Comparison of ENCODE assay signal across 10 mouse cellular contexts in the genomic region with DNA sequence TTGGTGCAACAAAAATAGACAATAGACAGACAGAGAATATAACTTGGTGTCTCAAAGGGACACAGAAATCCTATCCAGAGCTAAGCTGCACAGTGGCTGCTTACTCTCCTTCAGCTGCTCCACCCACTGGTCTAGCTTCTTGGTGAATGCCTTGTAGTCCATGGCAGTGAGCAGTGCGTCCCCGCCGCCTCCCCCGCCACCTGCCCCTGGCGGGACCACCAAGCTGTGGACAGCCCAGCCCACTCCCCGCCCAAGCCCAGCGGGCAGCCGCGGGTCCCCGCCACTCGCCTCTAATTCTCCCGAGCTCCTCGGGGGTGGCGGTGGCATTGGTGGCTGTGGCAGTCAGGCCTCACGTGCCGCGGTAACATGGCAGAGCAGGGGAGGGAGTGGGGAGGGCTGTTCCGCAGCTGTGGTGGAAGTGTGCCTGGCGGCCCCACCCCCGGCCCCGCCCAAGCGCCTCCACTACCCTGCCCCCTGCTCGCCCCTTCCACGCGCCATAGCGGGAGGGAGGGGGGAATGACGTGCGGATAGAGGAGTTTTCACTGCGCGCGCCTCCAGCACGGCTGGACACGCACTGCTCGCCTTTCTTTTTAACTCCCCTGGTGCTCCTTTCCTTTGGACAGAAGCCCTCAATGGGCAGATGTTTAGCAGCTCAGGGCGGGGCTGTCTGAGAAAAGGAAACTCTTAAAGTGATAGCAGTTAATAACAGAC. TPM values are rescaled to one million over a fixed set of nuclear protein-coding genes. Genes with fewer than 3 reads are reported as not detected.
DNase-seq lines count a peak whose midpoint lies in the region; ATAC-seq and TF ChIP-seq lines count a peak whose summit lies in the region.
"Had no signal": no experiment of that assay in that cellular context is flagged by ENCODE, and none has a peak within 500 bp of the region (broad histone marks: within the 10 kb centered on the region; RNA-seq: fewer than 3 reads in every experiment).

No protein-coding gene starts in this region.

- TF ChIP-seq CTCF in intestine, postnatal 0 days (IDR thresholded peaks at IDR 0.05; ENCODE audit: low read depth) = no peak
- no peak for TF ChIP-seq CTCF in small intestine, adult 2 months (IDR thresholded peaks at IDR 0.05; ENCODE audit: extremely low read depth, insufficient read length, insufficient replicate concordance, low read depth, low read length)

- peaks cover 13% of the 10 kb centered on the region for H3K9me3 ChIP-seq in kidney, embryonic 14.5 days (ENCODE audit: control insufficient read depth, low read length)
- H3K9me3 ChIP-seq in forebrain, embryonic 11.5 days (ENCODE audit: control insufficient read depth, low read length) = peaks cover 5% of the 10 kb centered on the region
- peaks cover 5% of the 10 kb centered on the region; the same call in 1 of the 2 replicates for H3K9me3 ChIP-seq in intestine, postnatal 0 days (ENCODE audit: control insufficient read depth)

- no peak overlapping the region for H3K4me3 ChIP-seq in kidney, embryonic 14.5 days (ENCODE audit: low read length)
- H3K4me3 ChIP-seq in forebrain, embryonic 11.5 days (ENCODE audit: low read depth, low read length) = peak overlapping the region; percentile 15
- H3K4me3 ChIP-seq in intestine, postnatal 0 days (ENCODE audit: low read depth, low read length) = peak overlapping the region; percentile 9; the same call in 1 of the 2 replicates
- peak overlapping the region; percentile 75 for H3K4me3 ChIP-seq in small intestine, adult 2 months (ENCODE audit: low read depth, low read length)

- no peak overlapping the region for H3K27ac ChIP-seq in kidney, embryonic 14.5 days (ENCODE audit: low read depth, low read length)
- no peak overlapping the region for H3K27ac ChIP-seq in forebrain, embryonic 11.5 days (ENCODE audit: low read depth, low read length)
- no peak overlapping the region for H3K27ac ChIP-seq in intestine, postnatal 0 days (ENCODE audit: low read depth, low read length)
- no peak overlapping the region for H3K27ac ChIP-seq in small intestine, adult 2 months (ENCODE audit: insufficient read depth, low read depth, low read length)

- H3K4me1 ChIP-seq in kidney, embryonic 14.5 days (ENCODE audit: control insufficient read depth, insufficient read depth, low read length) = no peaks in the 10 kb centered on the region
- H3K4me1 ChIP-seq in forebrain, embryonic 11.5 days (replicated peaks; ENCODE audit: control insufficient read depth, insufficient read depth, low read length) = no peaks in the 10 kb centered on the region
- H3K4me1 ChIP-seq in intestine, postnatal 0 days (replicated peaks; ENCODE audit: control insufficient read depth, insufficient read depth, low read length) = no peaks in the 10 kb centered on the region
- H3K4me1 ChIP-seq in small intestine, adult 2 months (ENCODE audit: control insufficient read depth, insufficient read depth, insufficient read length, low read length) = no peaks in the 10 kb centered on the region

- no peak for TF ChIP-seq POLR2A in small intestine, adult 2 months (IDR thresholded peaks at IDR 0.05; ENCODE audit: low read depth, low read length)

- H3K36me3 ChIP-seq in kidney, embryonic 14.5 days (ENCODE audit: control insufficient read depth, insufficient read depth, low read length) = no peaks in the 10 kb centered on the region
- no peaks in the 10 kb centered on the region for H3K36me3 ChIP-seq in forebrain, embryonic 11.5 days (ENCODE audit: control insufficient read depth, insufficient read depth, low read length)
- H3K36me3 ChIP-seq in intestine, postnatal 0 days (ENCODE audit: control insufficient read depth, insufficient read depth) = no peaks in the 10 kb centered on the region
- no peaks in the 10 kb centered on the region for H3K36me3 ChIP-seq in small intestine, adult 2 months (ENCODE audit: control insufficient read depth, insufficient read depth, low read length)

- intact Hi-C loops in gastrocnemius, postnatal 36 days (cut with DNase I) = no loop called here

- ATAC-seq in kidney, embryonic 14.5 days (ENCODE audit: low FRiP score, low TSS enrichment) = no peak
- peak; percentile 91 for ATAC-seq in forebrain, embryonic 11.5 days (replicated peaks; ENCODE audit: low FRiP score)
- ATAC-seq in intestine, postnatal 0 days = peak; percentile 69

- peak; percentile 28 to 46 for DNase-seq in kidney, adult 8-10 months
- peak; percentile 58 for DNase-seq in forebrain, embryonic 11.5 days (ENCODE audit: low spot score)
- DNase-seq in layer of hippocampus, adult 11-12 months (ENCODE audit: low spot score) = no peak
- DNase-seq in layer of hippocampus, postnatal 14 days (ENCODE audit: low spot score in 2 of 2) = no peak
- no peak for DNase-seq in gastrocnemius, postnatal 36 days

- H3K4me2 ChIP-seq in kidney, embryonic 14.5 days (replicated peaks; ENCODE audit: low read depth, low read length) = no peak overlapping the region
- H3K4me2 ChIP-seq in forebrain, embryonic 11.5 days (ENCODE audit: low read depth, low read length, severe bottlenecking) = peak overlapping the region; percentile 21; the same call in 1 of the 2 replicates
- peak overlapping the region; percentile 37 for H3K4me2 ChIP-seq in intestine, postnatal 0 days (replicated peaks; ENCODE audit: low read depth)

- H3K9ac ChIP-seq in kidney, embryonic 14.5 days (ENCODE audit: low read depth, low read length) = no peak overlapping the region
- peak overlapping the region; percentile 27; the same call in 1 of the 2 replicates for H3K9ac ChIP-seq in forebrain, embryonic 11.5 days (ENCODE audit: low read length)
- no peak overlapping the region for H3K9ac ChIP-seq in intestine, postnatal 0 days (ENCODE audit: low read depth, low read length)

- no peaks in the 10 kb centered on the region for H3K27me3 ChIP-seq in kidney, embryonic 14.5 days (ENCODE audit: control insufficient read depth, insufficient read depth, low read length)
- H3K27me3 ChIP-seq in forebrain, embryonic 11.5 days (ENCODE audit: control insufficient read depth, insufficient read depth, low read length) = no peaks in the 10 kb centered on the region
- H3K27me3 ChIP-seq in intestine, postnatal 0 days (replicated peaks; ENCODE audit: control insufficient read depth, insufficient read depth, low read length) = no peaks in the 10 kb centered on the region
- H3K27me3 ChIP-seq in small intestine, adult 2 months (ENCODE audit: control insufficient read depth, insufficient read depth, low read length) = no peaks in the 10 kb centered on the region

- 43% methylated on average over 30 of the region's 35 CpGs for WGBS in kidney, embryonic 14.5 days
- 34% methylated on average over 35 of the region's 35 CpGs for whole genome bisulfite sequencing in forebrain, embryonic 11.5 days
- 37% methylated on average over 35 of the region's 35 CpGs for WGBS in intestine, postnatal 0 days
- 43% methylated on average over 35 of the region's 35 CpGs for WGBS in small intestine, adult 2 months

RNA-seq across cellular contexts. Expression of a gene that starts 29.2 kb away (rescaled TPM):
- polyA plus RNA-seq in kidney, embryonic 14.5 days (2014; fragmentation: Nextera tagmentation; extraction: Ambion mirVana) = not detected in 2 replicates
- not detected in 2 replicates for polyA plus RNA-seq in forebrain, embryonic 11.5 days (2014; fragmentation: Nextera tagmentation; extraction: Ambion mirVana)
- polyA plus RNA-seq in intestine, postnatal 0 days (2015; fragmentation: Nextera tagmentation; extraction: Ambion mirVana) = not detected in 2 replicates
- polyA plus RNA-seq in small intestine, adult 2 months (2012; rRNA removed) = 0.35 TPM in 1 of 2 replicates, not detected in the other
- not detected for total RNA-seq in layer of hippocampus, postnatal 14 days (2021)
- total RNA-seq in gastrocnemius, postnatal 36 days (2021) = not detected
- total RNA-seq: layer of hippocampus, adult 8-10 months; megakaryocyte progenitor cell, adult 5-6 weeks had no signal

RNA-seq across cellular contexts. Expression of a gene that starts 47.9 kb away (rescaled TPM):
- not detected in 2 replicates for polyA plus RNA-seq in kidney, embryonic 14.5 days (2014; fragmentation: Nextera tagmentation; extraction: Ambion mirVana)
- polyA plus RNA-seq in forebrain, embryonic 11.5 days (2014; fragmentation: Nextera tagmentation; extraction: Ambion mirVana) = not detected in 2 replicates
- 0.23 and 0.24 TPM in 2 replicates for polyA plus RNA-seq in intestine, postnatal 0 days (2015; fragmentation: Nextera tagmentation; extraction: Ambion mirVana)
- 0.74 TPM in 1 of 2 replicates, not detected in the other for polyA plus RNA-seq in small intestine, adult 2 months (2012; rRNA removed)
- not detected for total RNA-seq in layer of hippocampus, postnatal 14 days (2021)
- not detected for total RNA-seq in gastrocnemius, postnatal 36 days (2021)
- total RNA-seq: layer of hippocampus, adult 8-10 months; megakaryocyte progenitor cell, adult 5-6 weeks had no signal

Comparison
In these comparisons a context has a peak if more than half of its experiments do, and no peak if none do; other contexts are left out.
1. DNase-seq: peak in kidney, adult 8-10 months (2 of 2) and forebrain, embryonic 11.5 days (single experiment); none in layer of hippocampus, adult 11-12 months (single experiment), layer of hippocampus, postnatal 14 days (0 of 2) and gastrocnemius, postnatal 36 days (0 of 2).